In genomic region chr3:153723467-153724079, GRCm38 (mm10) we compare ENCODE assay signal across 8 mouse cellular contexts. TPM values are rescaled to one million over a fixed set of nuclear protein-coding genes. Genes with fewer than 3 reads are reported as not detected.
DNase-seq lines count a peak whose midpoint lies in the region; ATAC-seq lines count a peak whose summit lies in the region.

No protein-coding gene starts in this region.

- no peak overlapping the region for H3K27ac ChIP-seq in kidney, embryonic 14.5 days (ENCODE audit: low read depth, low read length)
- no peak overlapping the region for H3K27ac ChIP-seq in embryonic facial prominence, embryonic 13.5 days
- no peak overlapping the region for H3K27ac ChIP-seq in midbrain, embryonic 14.5 days (replicated peaks; ENCODE audit: low read depth, low read length)

- H3K4me1 ChIP-seq in kidney, embryonic 14.5 days (ENCODE audit: control insufficient read depth, insufficient read depth, low read length) = peaks cover 28% of the 10 kb centered on the region
- peaks cover 52% of the 10 kb centered on the region for H3K4me1 ChIP-seq in embryonic facial prominence, embryonic 13.5 days
- peaks cover 10% of the 10 kb centered on the region for H3K4me1 ChIP-seq in midbrain, embryonic 14.5 days (ENCODE audit: control insufficient read depth, insufficient read depth, low read length)

- no peak for DNase-seq in kidney, postnatal 4 days
- DNase-seq in midbrain, embryonic 14.5 days = no peak
- no peak for DNase-seq in thymus, postnatal 25 days
- no peak for DNase-seq in frontal cortex, postnatal 36 days (ENCODE audit: low spot score in 2 of 2)
- DNase-seq in layer of hippocampus, adult 9-11 months = no peak

- H3K36me3 ChIP-seq in kidney, embryonic 14.5 days (ENCODE audit: control insufficient read depth, insufficient read depth, low read length) = no peaks in the 10 kb centered on the region
- H3K36me3 ChIP-seq in embryonic facial prominence, embryonic 13.5 days = no peaks in the 10 kb centered on the region
- no peaks in the 10 kb centered on the region for H3K36me3 ChIP-seq in midbrain, embryonic 14.5 days (ENCODE audit: control insufficient read depth, insufficient read depth, low read length)

- 65% methylated on average over 9 of the region's 9 CpGs for WGBS in kidney, embryonic 14.5 days
- 65% methylated on average over 9 of the region's 9 CpGs for WGBS in embryonic facial prominence, embryonic 13.5 days
- 83% methylated on average over 9 of the region's 9 CpGs for WGBS in midbrain, embryonic 14.5 days

- no peaks in the 10 kb centered on the region for H3K27me3 ChIP-seq in kidney, embryonic 14.5 days (ENCODE audit: control insufficient read depth, insufficient read depth, low read length)
- no peaks in the 10 kb centered on the region for H3K27me3 ChIP-seq in embryonic facial prominence, embryonic 13.5 days
- H3K27me3 ChIP-seq in midbrain, embryonic 14.5 days (ENCODE audit: control insufficient read depth, insufficient read depth, low read length) = no peaks in the 10 kb centered on the region

- H3K9ac ChIP-seq in kidney, embryonic 14.5 days (ENCODE audit: low read depth, low read length) = 0 out of 2 replicates have a peak overlapping the region, but pooled peaks have one; percentile 70
- peak overlapping the region; percentile 84 for H3K9ac ChIP-seq in embryonic facial prominence, embryonic 13.5 days
- no peak overlapping the region for H3K9ac ChIP-seq in midbrain, embryonic 14.5 days (replicated peaks; ENCODE audit: low read length)

- peak overlapping the region; percentile 69 for H3K4me3 ChIP-seq in kidney, embryonic 14.5 days (ENCODE audit: low read length)
- H3K4me3 ChIP-seq in embryonic facial prominence, embryonic 13.5 days = peak overlapping the region; percentile 72
- peak overlapping the region; percentile 76; the same call in 1 of the 2 replicates for H3K4me3 ChIP-seq in midbrain, embryonic 14.5 days (replicated peaks; ENCODE audit: low read depth, low read length)

- H3K4me2 ChIP-seq in kidney, embryonic 14.5 days (replicated peaks; ENCODE audit: low read depth, low read length) = peak overlapping the region; percentile 78
- H3K4me2 ChIP-seq in embryonic facial prominence, embryonic 13.5 days = peak overlapping the region; percentile 75
- H3K4me2 ChIP-seq in midbrain, embryonic 14.5 days (ENCODE audit: low read length) = peak overlapping the region; percentile 93

- no peaks in the 10 kb centered on the region for H3K9me3 ChIP-seq in kidney, embryonic 14.5 days (ENCODE audit: control insufficient read depth, low read length)
- H3K9me3 ChIP-seq in embryonic facial prominence, embryonic 13.5 days = no peaks in the 10 kb centered on the region
- no peaks in the 10 kb centered on the region for H3K9me3 ChIP-seq in midbrain, embryonic 14.5 days (ENCODE audit: control insufficient read depth, low read length)

- ATAC-seq in kidney, embryonic 14.5 days (ENCODE audit: low FRiP score, low TSS enrichment) = no peak
- ATAC-seq in embryonic facial prominence, embryonic 13.5 days (ENCODE audit: insufficient number of reproducible peaks, insufficient read depth, low FRiP score, low TSS enrichment, low read depth) = no peak
- ATAC-seq in inflammation-experienced regulatory T-cells, adult 6 months = peak; percentile 39
- ATAC-seq in midbrain, embryonic 14.5 days (ENCODE audit: low FRiP score, low TSS enrichment) = no peak

RNA-seq across cellular contexts. Expression of gene St6galnac3, which starts 1.4 kb away (rescaled TPM):
- polyA plus RNA-seq in kidney, embryonic 14.5 days (2014; fragmentation: Nextera tagmentation; extraction: Ambion mirVana) = 51.6 and 63.8 TPM in 2 replicates
- 60.3 and 65.2 TPM in 2 replicates for polyA plus RNA-seq in embryonic facial prominence, embryonic 13.5 days (2015; fragmentation: Nextera tagmentation; extraction: Ambion mirVana)
- polyA plus RNA-seq in inflammation-experienced regulatory T-cells, adult 6 months (2017; shearing (Covaris generic)) = 10 to 100 TPM; 39.4 to 85.0 (median 71.2) TPM
- polyA plus RNA-seq in midbrain, embryonic 14.5 days (2014; fragmentation: Nextera tagmentation; extraction: Ambion mirVana) = 21.4 and 26.6 TPM in 2 replicates
